Mouse (Mus musculus): ENCODE results near the gene Glb1.

GRCm38 (mm10) chr9:114427425-114427824 is 26.5 kb downstream of the Glb1 start:
- TF ChIP-seq TAL1 (IDR thresholded peaks at IDR 0.05; ENCODE audit: low read length) = no peak
- TF ChIP-seq GATA1 (IDR thresholded peaks at IDR 0.05; ENCODE audit: low read length) = no peak

Data from erythroblast, embryonic 14.5 days (primary cell).